Mouse (Mus musculus) midbrain, postnatal 0 days (tissue): ENCODE data around the gene 4931428F04Rik. TPM values are rescaled to one million over a fixed set of nuclear protein-coding genes. Genes with fewer than 3 reads are reported as not detected.
A peak's percentile ranks its signal among the peaks of the same experiment; 100 is the strongest.

Experiments
- ATAC-seq: fragments of 200-750 bp; cut with Nextera tagmentation; 2 replicates; pipeline ENCODE4 v1.8.0; 2017; ENCODE audit warnings: moderate number of reproducible peaks, mild to moderate bottlenecking, moderate TSS enrichment, moderate library complexity; ENCODE audit not compliant: low FRiP score
- DNase-seq: peaks from one replicate; pipeline ENCODE4 v3.0.0-alpha.2; 2015; ENCODE audit warnings: low spot score
- H3K27ac ChIP-seq: fragments of 300-500 bp; sonication (generic); 2 replicates; pipeline ENCODE4 v1.5.1; 2014; ENCODE audit warnings: low read depth, mild to moderate bottlenecking, low read length, mixed read lengths
- H3K27me3 ChIP-seq: fragments of 300-500 bp; sonication (generic); 2 replicates; pipeline ENCODE4 v1.6.1; 2014; ENCODE audit warnings: low read length, control low read depth, mixed read lengths; ENCODE audit not compliant: insufficient read depth
- H3K36me3 ChIP-seq: fragments of 300-500 bp; sonication (generic); 2 replicates; pipeline ENCODE4 v1.6.1; 2014; ENCODE audit warnings: low read length, control low read depth, mixed read lengths; ENCODE audit not compliant: insufficient read depth
- H3K4me1 ChIP-seq: fragments of 300-500 bp; sonication (generic); 2 replicates; pipeline ENCODE4 v1.6.1; 2014; ENCODE audit warnings: mild to moderate bottlenecking, control low read depth, antibody characterized with exemption, low read length, mixed read lengths; ENCODE audit not compliant: insufficient read depth
- H3K4me2 ChIP-seq: fragments of 300-500 bp; sonication (generic); 2 replicates; pipeline ENCODE4 v1.6.1; 2014; ENCODE audit warnings: low read depth, mild to moderate bottlenecking, low read length, mixed read lengths; ENCODE audit not compliant: poor library complexity, severe bottlenecking
- H3K4me3 ChIP-seq: fragments of 300-500 bp; sonication (generic); 2 replicates; pipeline ENCODE4 v1.5.1; 2014; ENCODE audit warnings: low read depth, mild to moderate bottlenecking, low read length, moderate library complexity
- H3K9ac ChIP-seq: fragments of 300-500 bp; sonication (generic); replicated peaks from 2 replicates; pipeline ENCODE4 v1.6.1; 2014; ENCODE audit warnings: mild to moderate bottlenecking, low read length, moderate library complexity, mixed read lengths; ENCODE audit not compliant: poor library complexity, severe bottlenecking
- H3K9me3 ChIP-seq: fragments of 300-500 bp; sonication (generic); 2 replicates; pipeline ENCODE4 v1.6.1; 2016; ENCODE audit warnings: low read length, control low read depth
- CTCF ChIP-seq: IDR thresholded peaks from 2 replicates; pipeline ENCODE4 v1.5.1; 2016; ENCODE audit warnings: antibody characterized with exemption, mild to moderate bottlenecking
- WGBS: fragments of 180-500 bp; shearing (Covaris S2); extraction: QIAGEN DNeasy Blood & Tissue Kit; methylation state at CpG from one replicate; pipeline ENCODE4 v1.1.7; 2014; 5-methylcytosine and 5-hydroxymethylcytosine counted together
- polyA plus RNA-seq: library from polyadenylated mRNA; unstranded; fragments of >200 nt; fragmentation: Nextera tagmentation; extraction: Ambion mirVana; gene quantifications from 2 replicates; pipeline ENCODE4 v1.2.1, GENCODE M21; 2015
- total RNA-seq: library from RNA; depleted of rRNA; stranded (reverse); fragments of >200 nt; gene quantifications from 2 replicates; pipeline ENCODE4 v1.2.3, GENCODE M21; 2014; rRNA removed

The 4931428F04Rik gene
- total RNA-seq (63.6 and 79.2 TPM in 2 replicates), polyA plus RNA-seq (131 and 132 TPM in 2 replicates)

GRCm38 (mm10) chr8:105289805-105290460 lies at the start of gene 4931428F04Rik:
4931428F04Rik (minus strand) TSS chr8:105289864.
- H3K9ac ChIP-seq, result peak within 1 kb of the TSS; percentile 75
- H3K27ac ChIP-seq, result peak within 1 kb of the TSS; percentile 92
- H3K9me3 ChIP-seq, result no peaks in the 10 kb centered on the region
- DNase-seq (peak; percentile 59), ATAC-seq (peak; percentile 62)
- H3K27me3 ChIP-seq, result no peaks in the 10 kb centered on the region
- under 1% methylated on average over 42 of the region's 43 CpGs for WGBS
- 0 out of 2 replicates have a peak, but pooled peaks cover 4% of the 10 kb centered on the region for H3K36me3 ChIP-seq
- peak within 1 kb of the TSS; percentile 50 for H3K4me3 ChIP-seq
- peak within 1 kb of the TSS; percentile 50 for H3K4me2 ChIP-seq
- peaks cover 13% of the 10 kb centered on the region for H3K4me1 ChIP-seq
- TF ChIP-seq CTCF, result peak; percentile 75

DNA sequence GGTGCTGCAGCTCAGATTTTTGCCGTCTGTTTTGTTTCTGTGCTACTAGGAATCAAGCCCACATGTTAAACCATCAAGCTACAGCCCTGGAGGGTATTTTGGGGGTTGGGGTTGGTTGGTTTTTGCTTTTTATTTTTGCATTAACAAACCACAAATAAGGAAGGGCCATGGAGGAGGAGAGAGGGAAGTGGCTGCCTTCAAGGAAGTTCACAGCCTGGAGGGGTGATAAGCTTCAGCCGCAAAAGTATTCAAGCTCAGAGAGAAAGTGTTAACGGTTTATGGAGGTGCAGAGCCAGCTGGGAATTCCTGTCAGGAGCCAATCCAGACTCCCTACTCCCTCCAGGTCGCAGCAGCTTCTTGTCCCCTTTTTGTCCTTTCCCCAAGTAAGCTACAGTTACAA lies 49.3 kb upstream of the 4931428F04Rik start:
- no peak for TF ChIP-seq CTCF

GRCm38 (mm10) chr8:105336373-105337130 lies 46.9 kb upstream of the 4931428F04Rik start:
- peaks cover 4% of the 10 kb centered on the region; the same call in 1 of the 2 replicates for H3K36me3 ChIP-seq

More for the DNA sequence above, 49.3 kb upstream of the 4931428F04Rik start:
- 65% methylated on average over 4 of the region's 4 CpGs for WGBS
- H3K4me1 ChIP-seq, result no peaks in the 10 kb centered on the region
- H3K4me3 ChIP-seq, result no peak overlapping the region
- no peak overlapping the region for H3K9ac ChIP-seq
- H3K36me3 ChIP-seq, result peaks cover 4% of the 10 kb centered on the region; the same call in 1 of the 2 replicates
- no peak overlapping the region for H3K4me2 ChIP-seq
- H3K27me3 ChIP-seq, result no peaks in the 10 kb centered on the region
- H3K9me3 ChIP-seq, result no peaks in the 10 kb centered on the region
- no peak overlapping the region for H3K27ac ChIP-seq
- no peak for DNase-seq
- ATAC-seq, result no peak

DNA sequence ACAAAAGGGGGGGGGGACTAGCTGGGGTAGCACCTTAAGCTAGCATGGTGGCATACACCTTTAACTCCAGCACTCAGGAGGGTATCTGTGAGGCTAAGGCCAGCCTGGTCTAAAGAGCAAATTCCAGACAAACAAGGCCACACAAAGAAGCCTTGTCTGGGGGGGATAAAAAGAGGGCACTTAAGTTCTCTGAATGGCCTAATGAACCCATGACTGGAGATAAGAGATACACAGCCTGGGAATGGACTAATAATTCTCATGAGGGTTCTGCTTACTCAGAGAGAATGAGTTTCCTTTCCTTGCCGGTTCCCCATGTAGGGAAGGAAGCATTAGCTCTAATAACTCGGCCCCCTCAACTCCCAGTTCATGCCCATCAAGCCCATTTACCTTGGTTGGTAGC lies 42.9 kb upstream of the 4931428F04Rik start:
- DNase-seq (no peak), ATAC-seq (no peak)
- no peaks in the 10 kb centered on the region for H3K27me3 ChIP-seq
- H3K4me3 ChIP-seq, result no peak overlapping the region
- peaks cover 35% of the 10 kb centered on the region for H3K36me3 ChIP-seq
- H3K27ac ChIP-seq, result no peak overlapping the region
- WGBS, result 78% methylated on average over 2 of the region's 2 CpGs
- no peak for TF ChIP-seq CTCF
- H3K9me3 ChIP-seq, result no peaks in the 10 kb centered on the region
- no peak overlapping the region for H3K4me2 ChIP-seq
- no peak overlapping the region for H3K9ac ChIP-seq
- H3K4me1 ChIP-seq, result 0 out of 2 replicates have a peak, but pooled peaks cover under 1% of the 10 kb centered on the region

More at GRCm38 (mm10) chr8:105336373-105337130, 46.9 kb upstream of the 4931428F04Rik start:
- Histone ChIP-seq H3K27me3 (no peaks in the 10 kb centered on the region), H3K27ac (no peak overlapping the region), H3K9me3 (no peaks in the 10 kb centered on the region), H3K9ac (no peak overlapping the region), H3K4me1 (no peaks in the 10 kb centered on the region), H3K4me3 (peak overlapping the region; percentile 18), H3K4me2 (peak overlapping the region; percentile 22)
- ATAC-seq (peak; percentile 59), DNase-seq (peak; percentile 36)
- no peak for TF ChIP-seq CTCF
- WGBS, result 60% methylated on average over 31 of the region's 32 CpGs

GRCm38 (mm10) chr8:105331931-105332330 lies 42.3 kb upstream of the 4931428F04Rik start:
- H3K4me3 ChIP-seq, result no peak overlapping the region
- H3K9ac ChIP-seq, result no peak overlapping the region
- H3K4me2 ChIP-seq, result no peak overlapping the region
- TF ChIP-seq CTCF, result no peak
- DNase-seq (no peak), ATAC-seq (no peak)
- H3K27ac ChIP-seq, result no peak overlapping the region
- no peaks in the 10 kb centered on the region for H3K9me3 ChIP-seq
- 96% methylated on average over 9 of the region's 9 CpGs for WGBS
- no peaks in the 10 kb centered on the region for H3K27me3 ChIP-seq
- H3K4me1 ChIP-seq, result peaks cover 6% of the 10 kb centered on the region; the same call in 1 of the 2 replicates
- H3K36me3 ChIP-seq, result peaks cover 35% of the 10 kb centered on the region
